Mouse (Mus musculus) neural tube, embryonic 14.5 days (tissue): ENCODE measurements around the gene Dcn. TPM values are rescaled to one million over a fixed set of nuclear protein-coding genes. Genes with fewer than 3 reads are reported as not detected.

ENCODE experiments used
- ATAC-seq: fragments of 200-750 bp; cut with Nextera tagmentation; 2 replicates; pipeline ENCODE4 v1.8.0; 2017; ENCODE audit warnings: low read depth, mild to moderate bottlenecking, moderate TSS enrichment, moderate library complexity
- H3K27ac ChIP-seq: fragments of 300-500 bp; sonication (generic); 2 replicates; pipeline ENCODE4 v1.5.1; 2014; ENCODE audit warnings: low read depth, mild to moderate bottlenecking, control low read depth, low read length, moderate library complexity, mixed read lengths
- H3K27me3 ChIP-seq: fragments of 300-500 bp; sonication (generic); 2 replicates; pipeline ENCODE4 v1.6.1; 2014; ENCODE audit warnings: low read length; ENCODE audit not compliant: control insufficient read depth, insufficient read depth
- H3K36me3 ChIP-seq: fragments of 300-500 bp; sonication (generic); 2 replicates; pipeline ENCODE4 v1.6.1; 2014; ENCODE audit warnings: low read length, mixed read lengths; ENCODE audit not compliant: control insufficient read depth, insufficient read depth
- H3K4me1 ChIP-seq: fragments of 300-500 bp; sonication (generic); 2 replicates; pipeline ENCODE4 v1.6.1; 2014; ENCODE audit warnings: low read length; ENCODE audit not compliant: control insufficient read depth, insufficient read depth
- H3K4me2 ChIP-seq: fragments of 300-500 bp; sonication (generic); 2 replicates; pipeline ENCODE4 v1.6.1; 2014; ENCODE audit warnings: mild to moderate bottlenecking, low read depth, low read length, control low read depth
- H3K4me3 ChIP-seq: fragments of 300-500 bp; sonication (generic); 2 replicates; pipeline ENCODE4 v1.5.1; 2014; ENCODE audit warnings: low read depth, low read length, control low read depth, mixed read lengths
- H3K9ac ChIP-seq: fragments of 300-500 bp; sonication (generic); replicated peaks from 2 replicates; pipeline ENCODE4 v1.6.1; 2014; ENCODE audit warnings: low read depth, mild to moderate bottlenecking, control low read depth, low read length, mixed read lengths
- H3K9me3 ChIP-seq: fragments of 300-500 bp; sonication (generic); 2 replicates; pipeline ENCODE4 v1.6.1; 2016; ENCODE audit warnings: low read length; ENCODE audit not compliant: control insufficient read depth
- WGBS: fragments of 180-500 bp; shearing (Covaris S2); extraction: QIAGEN DNeasy Blood & Tissue Kit; methylation state at CpG from one replicate; pipeline ENCODE4 v1.1.7; 2014; 5-methylcytosine and 5-hydroxymethylcytosine counted together
- polyA plus RNA-seq: library from polyadenylated mRNA; unstranded; fragments of >200 nt; fragmentation: Nextera tagmentation; extraction: Ambion mirVana; gene quantifications from 2 replicates; pipeline ENCODE4 v1.2.1, GENCODE M21; 2014

The Dcn gene
- polyA plus RNA-seq, 1 experiment from 2014 or later = 28.5 TPM

DNA sequence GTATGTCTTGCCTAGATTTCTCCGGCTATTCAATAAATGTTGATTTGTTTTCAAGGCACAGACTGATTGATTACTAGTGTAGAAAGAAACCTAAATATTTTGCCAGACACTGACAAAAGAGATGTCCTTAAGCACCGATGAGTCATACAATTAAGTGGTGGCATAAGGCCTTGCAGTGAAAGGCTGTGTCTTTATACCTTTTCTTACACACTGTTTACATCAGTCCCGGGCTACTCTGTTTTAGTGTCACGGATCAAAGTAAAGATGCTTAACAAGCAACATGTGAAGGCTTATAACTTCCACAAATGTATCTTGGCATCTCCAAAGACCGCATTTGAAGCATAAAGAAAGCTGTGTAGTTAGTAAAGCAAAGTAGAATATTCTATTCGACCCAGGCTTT is 3.9 kb upstream of the Dcn start:
- Histone ChIP-seq H3K4me2 (no peak overlapping the region), H3K9me3 (no peaks in the 10 kb centered on the region), H3K9ac (no peak overlapping the region), H3K4me1 (no peaks in the 10 kb centered on the region), H3K27me3 (no peaks in the 10 kb centered on the region), H3K36me3 (no peaks in the 10 kb centered on the region), H3K27ac (no peak overlapping the region), H3K4me3 (no peak overlapping the region)
- no peak for ATAC-seq
- WGBS = 70% methylated on average over 6 of the region's 6 CpGs

DNA sequence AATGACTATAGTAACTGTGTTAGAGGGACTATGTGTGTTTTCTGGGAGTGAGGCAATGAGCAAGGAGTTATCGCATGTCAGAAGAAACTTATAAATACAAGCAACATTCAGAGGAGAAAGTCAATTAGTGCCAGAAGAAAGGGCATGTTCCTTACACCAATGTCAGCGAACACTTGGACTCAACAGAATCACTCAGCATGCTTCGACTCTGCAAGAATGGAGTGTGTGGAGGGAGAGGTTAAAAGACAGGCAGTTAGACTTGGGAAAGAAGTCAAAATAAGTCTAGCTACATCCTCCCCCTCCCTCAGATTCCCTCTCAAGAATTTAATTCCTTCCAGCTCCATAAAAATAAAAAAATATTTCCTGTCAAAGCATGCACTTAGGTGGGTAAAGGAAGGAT is 1.1 kb upstream of the Dcn start:
- H3K27me3 ChIP-seq = no peaks in the 10 kb centered on the region
- H3K9ac ChIP-seq = no peak overlapping the region
- H3K9me3 ChIP-seq = no peaks in the 10 kb centered on the region
- H3K4me1 ChIP-seq = no peaks in the 10 kb centered on the region
- H3K36me3 ChIP-seq = no peaks in the 10 kb centered on the region
- no peak overlapping the region for H3K4me3 ChIP-seq
- H3K4me2 ChIP-seq = no peak overlapping the region
- ATAC-seq = no peak
- WGBS = 66% methylated on average over 3 of the region's 3 CpGs
- H3K27ac ChIP-seq = no peak overlapping the region

DNA sequence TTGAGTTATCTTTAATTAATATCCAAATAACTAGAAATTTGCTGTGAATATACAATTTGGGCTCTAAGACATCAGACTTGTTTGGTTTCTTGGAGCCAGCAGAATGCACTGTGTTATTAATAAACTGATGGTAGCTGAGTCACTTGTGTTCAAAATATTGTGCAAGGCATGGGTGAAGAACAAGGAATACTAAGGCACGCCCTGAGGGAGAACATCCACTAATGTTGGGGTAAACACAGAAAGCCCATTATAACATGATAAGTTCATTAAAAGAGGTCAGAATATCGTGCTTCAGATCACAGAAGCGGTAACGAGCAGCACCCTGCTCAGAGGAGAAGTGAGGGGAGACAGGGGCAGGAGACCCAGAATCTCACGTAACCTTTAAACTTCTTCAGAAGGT is 2.7 kb downstream of the Dcn start:
- no peak overlapping the region for H3K4me2 ChIP-seq
- no peaks in the 10 kb centered on the region for H3K27me3 ChIP-seq
- no peaks in the 10 kb centered on the region for H3K36me3 ChIP-seq
- WGBS = 87% methylated on average over 5 of the region's 5 CpGs
- H3K27ac ChIP-seq = no peak overlapping the region
- no peak overlapping the region for H3K4me3 ChIP-seq
- no peaks in the 10 kb centered on the region for H3K4me1 ChIP-seq
- ATAC-seq = no peak
- no peak overlapping the region for H3K9ac ChIP-seq
- no peaks in the 10 kb centered on the region for H3K9me3 ChIP-seq

DNA sequence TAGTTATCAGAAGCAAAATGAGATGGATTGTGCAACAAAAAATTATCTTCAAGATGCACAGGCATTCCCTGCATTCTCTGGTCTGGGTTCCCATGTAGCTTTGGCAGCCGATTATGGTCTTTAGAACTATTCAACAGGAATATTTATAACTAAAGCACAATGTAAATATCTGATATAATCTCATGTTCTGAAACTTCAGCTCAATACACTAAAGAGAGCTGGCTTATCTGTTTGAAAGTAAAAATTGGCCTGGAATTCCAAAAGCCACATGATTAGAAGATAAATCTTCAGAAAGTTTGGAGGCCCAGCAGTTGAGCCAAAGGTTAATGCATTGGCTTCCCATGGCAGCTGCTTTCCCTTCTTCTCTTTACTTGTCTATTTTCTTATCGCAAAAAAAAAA is 4.6 kb downstream of the Dcn start:
- Histone ChIP-seq H3K27me3 (no peaks in the 10 kb centered on the region), H3K27ac (no peak overlapping the region), H3K4me2 (no peak overlapping the region), H3K9ac (no peak overlapping the region), H3K4me1 (no peaks in the 10 kb centered on the region), H3K9me3 (no peaks in the 10 kb centered on the region), H3K4me3 (no peak overlapping the region), H3K36me3 (no peaks in the 10 kb centered on the region)
- 92% methylated on average over 2 of the region's 2 CpGs for WGBS
- no peak for ATAC-seq

DNA sequence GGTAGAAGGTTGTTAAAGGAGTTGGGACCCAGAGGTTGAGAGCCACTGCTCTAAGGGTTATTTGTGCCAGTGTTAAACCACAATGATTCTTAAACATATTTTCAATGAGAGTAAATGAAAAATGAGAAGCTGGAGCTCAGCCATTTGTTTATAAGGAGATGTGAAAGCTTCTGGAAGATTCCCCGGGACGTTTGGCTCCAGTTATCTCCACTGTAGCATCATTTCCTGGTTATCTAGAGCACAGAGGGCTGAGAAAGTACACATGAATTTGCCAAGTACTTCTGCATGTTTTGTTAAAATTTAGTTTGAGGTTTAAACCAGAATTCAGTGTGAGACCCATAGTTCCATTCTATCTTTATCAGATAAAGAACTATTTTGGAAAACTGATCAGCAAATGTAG is 5.7 kb downstream of the Dcn start:
- Histone ChIP-seq H3K4me3 (no peak overlapping the region), H3K36me3 (no peaks in the 10 kb centered on the region), H3K4me2 (no peak overlapping the region), H3K4me1 (no peaks in the 10 kb centered on the region), H3K27me3 (no peaks in the 10 kb centered on the region), H3K9me3 (no peaks in the 10 kb centered on the region), H3K27ac (no peak overlapping the region), H3K9ac (no peak overlapping the region)
- no peak for ATAC-seq
- WGBS = 85% methylated on average over 2 of the region's 2 CpGs

DNA sequence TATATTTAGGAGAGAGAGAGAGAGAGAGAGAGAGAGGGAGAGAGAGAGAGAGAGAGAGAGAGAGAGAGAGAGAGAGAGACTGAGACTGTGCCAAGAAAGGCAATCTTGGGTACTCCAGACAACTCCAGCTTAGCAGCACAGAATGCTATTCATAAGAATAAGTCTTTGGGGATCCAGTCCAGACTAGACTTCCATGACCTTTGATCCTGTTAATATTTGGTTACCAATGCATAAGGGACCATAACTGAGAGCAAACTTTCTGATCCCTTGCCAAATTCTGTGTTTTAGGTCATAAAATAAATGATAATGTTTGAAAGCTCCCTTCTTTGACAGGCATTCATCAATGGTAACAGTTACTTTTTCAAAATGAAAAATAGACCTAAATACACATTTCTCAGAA is 6.7 kb downstream of the Dcn start:
- Histone ChIP-seq H3K36me3 (no peaks in the 10 kb centered on the region), H3K4me2 (no peak overlapping the region), H3K4me3 (no peak overlapping the region), H3K27me3 (no peaks in the 10 kb centered on the region), H3K9me3 (no peaks in the 10 kb centered on the region), H3K9ac (no peak overlapping the region), H3K4me1 (no peaks in the 10 kb centered on the region), H3K27ac (no peak overlapping the region)
- no peak for ATAC-seq

DNA sequence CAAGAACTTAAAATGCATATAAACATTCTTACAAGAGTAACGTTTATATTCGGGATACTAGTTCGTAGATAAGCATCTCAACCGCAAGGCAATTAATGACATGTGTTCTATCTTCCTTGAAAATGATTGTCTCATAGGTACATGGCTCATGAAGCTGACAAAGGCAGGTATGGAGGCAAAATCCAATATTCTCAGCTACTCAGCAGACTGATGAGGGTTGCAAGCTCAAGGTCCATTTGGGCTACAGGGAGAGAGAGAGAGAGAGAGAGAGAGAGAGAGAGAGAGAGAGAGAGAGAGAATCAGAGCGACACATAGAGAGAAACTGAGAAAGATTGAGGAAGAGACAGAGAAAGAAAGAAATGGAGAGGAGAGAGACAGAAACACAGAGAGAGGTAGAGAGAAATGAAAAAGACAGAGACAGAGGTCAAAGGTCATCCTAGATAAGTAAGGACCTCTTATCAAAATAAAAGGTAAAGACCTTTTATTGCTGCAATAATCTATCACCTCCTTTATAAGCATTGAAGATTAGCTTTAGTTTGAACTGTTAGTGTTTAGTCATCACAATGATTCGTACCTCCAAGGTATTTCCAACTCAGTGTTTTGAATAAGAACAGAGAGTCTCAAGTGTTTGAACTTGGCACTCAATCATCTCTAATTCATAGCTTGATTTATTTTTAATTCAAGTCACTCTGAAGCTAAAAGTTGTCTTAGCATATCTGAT is 8.0 kb downstream of the Dcn start:
- 89% methylated on average over 6 of the region's 6 CpGs for WGBS
- Histone ChIP-seq H3K9ac (no peak overlapping the region), H3K4me1 (no peaks in the 10 kb centered on the region), H3K27me3 (no peaks in the 10 kb centered on the region), H3K27ac (no peak overlapping the region), H3K36me3 (no peaks in the 10 kb centered on the region), H3K4me3 (no peak overlapping the region), H3K9me3 (no peaks in the 10 kb centered on the region), H3K4me2 (no peak overlapping the region)
- ATAC-seq = no peak

DNA sequence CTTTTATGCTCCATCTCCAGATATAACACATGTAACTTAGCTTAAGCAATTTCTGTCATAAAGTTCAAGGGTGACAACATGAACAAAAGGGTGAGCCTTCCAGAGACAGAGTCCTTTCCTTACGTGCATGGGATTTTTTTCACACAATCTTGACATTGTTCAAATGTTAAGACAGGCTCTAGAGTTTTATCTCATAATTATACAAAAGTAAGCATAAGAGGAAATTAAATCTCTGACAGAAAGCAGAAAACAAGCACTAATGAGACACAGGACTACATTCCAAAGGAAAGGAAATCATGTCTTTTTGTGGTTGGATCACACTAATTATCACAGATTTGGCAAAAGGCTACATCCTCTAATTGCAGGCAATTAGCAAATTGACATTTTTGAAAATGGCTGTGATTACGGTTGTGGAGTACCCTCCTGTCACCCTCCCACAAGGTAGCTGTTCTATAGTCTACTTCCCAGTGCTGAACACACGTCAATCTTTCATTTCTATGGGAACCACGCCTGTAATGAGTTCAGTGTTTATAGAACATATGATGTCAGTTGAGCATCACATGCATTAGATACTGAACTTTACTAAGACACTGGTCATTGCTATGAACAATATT is 13.1 kb downstream of the Dcn start:
- no peaks in the 10 kb centered on the region for H3K36me3 ChIP-seq
- no peak for ATAC-seq

DNA sequence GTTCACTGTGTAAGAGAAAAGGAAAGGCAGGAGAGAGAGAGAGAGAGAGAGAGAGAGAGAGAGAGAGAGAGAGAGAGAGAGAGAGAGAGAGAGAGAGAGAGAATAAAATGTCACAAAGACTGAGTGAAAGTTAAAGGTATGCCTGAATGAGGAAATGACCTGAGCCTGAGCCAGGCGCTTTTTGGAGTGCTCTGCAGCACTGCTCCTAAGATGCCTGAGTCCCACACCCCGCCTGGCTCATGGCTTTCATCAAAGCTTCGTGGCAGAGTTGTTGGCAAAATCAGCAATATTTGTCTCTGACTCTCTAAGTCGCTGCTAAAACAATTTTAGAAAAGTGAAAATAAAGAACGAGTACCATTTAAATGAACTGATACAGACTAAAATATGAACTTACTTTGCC is 18.2 kb downstream of the Dcn start:
- Histone ChIP-seq H3K36me3 (no peaks in the 10 kb centered on the region), H3K4me3 (no peak overlapping the region), H3K9me3 (no peaks in the 10 kb centered on the region), H3K4me1 (no peaks in the 10 kb centered on the region), H3K9ac (no peak overlapping the region), H3K4me2 (no peak overlapping the region), H3K27ac (no peak overlapping the region), H3K27me3 (no peaks in the 10 kb centered on the region)
- WGBS = 66% methylated on average over 5 of the region's 5 CpGs
- no peak for ATAC-seq

More for the DNA sequence above, 13.1 kb downstream of the Dcn start:
- H3K4me3 ChIP-seq = no peak overlapping the region
- H3K4me1 ChIP-seq = no peaks in the 10 kb centered on the region
- no peak overlapping the region for H3K4me2 ChIP-seq
- no peaks in the 10 kb centered on the region for H3K9me3 ChIP-seq
- no peak overlapping the region for H3K9ac ChIP-seq
- no peaks in the 10 kb centered on the region for H3K27me3 ChIP-seq
- 80% methylated on average over 4 of the region's 4 CpGs for WGBS
- no peak overlapping the region for H3K27ac ChIP-seq
